Mouse (Mus musculus): ENCODE measurements around the gene Mrps7. TPM values are rescaled to one million over a fixed set of nuclear protein-coding genes. Genes with fewer than 3 reads are reported as not detected.

Mrps7 gene
- polyA plus RNA-seq, 2 experiments: 47.4 to 86.6 TPM

DNA sequence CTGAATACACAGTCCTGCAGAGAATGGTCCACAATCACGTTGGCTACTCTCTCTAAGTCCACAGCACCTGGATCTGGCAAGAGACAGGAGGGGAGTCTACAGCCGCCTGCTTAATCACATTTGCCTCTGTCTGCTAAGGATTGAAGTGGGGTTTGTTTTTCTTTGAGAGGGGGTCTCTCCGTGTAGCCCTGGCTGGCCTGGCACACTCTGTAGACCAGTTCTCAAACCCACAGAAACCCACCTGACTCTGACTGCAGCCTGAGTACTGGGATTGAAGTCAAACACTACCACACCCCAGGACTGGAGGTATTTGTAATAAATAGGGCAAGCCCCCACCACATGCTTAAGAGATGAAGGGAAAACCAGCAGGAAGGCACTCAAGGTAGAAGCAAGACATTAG, 5.9 kb downstream of the Mrps7 start:
- no peak for ATAC-seq (ENCODE audit: low FRiP score, low read depth)
- Histone ChIP-seq H3K36me3 (ENCODE audit: control insufficient read depth, insufficient read depth, low read length) (peaks cover 44% of the 10 kb centered on the region), H3K27ac (replicated peaks; ENCODE audit: low read depth, low read length) (no peak overlapping the region), H3K4me2 (replicated peaks; ENCODE audit: low read depth, low read length, severe bottlenecking) (no peak overlapping the region), H3K9me3 (ENCODE audit: control insufficient read depth, low read length) (no peaks in the 10 kb centered on the region), H3K4me1 (ENCODE audit: control insufficient read depth, insufficient read depth, low read length) (peaks cover 15% of the 10 kb centered on the region), H3K9ac (ENCODE audit: low read depth, low read length, severe bottlenecking) (no peak overlapping the region), H3K27me3 (ENCODE audit: control insufficient read depth, insufficient read depth, low read length) (no peaks in the 10 kb centered on the region), H3K4me3 (replicated peaks; ENCODE audit: low read length) (no peak overlapping the region)
- DNase-seq (ENCODE audit: low spot score): no peak
- 79% methylated on average over 3 of the region's 3 CpGs for WGBS
- no peak for TF ChIP-seq POLR2A (IDR thresholded peaks at IDR 0.05; ENCODE audit: borderline replicate concordance, extremely low read depth, insufficient read depth, insufficient read length)

DNA sequence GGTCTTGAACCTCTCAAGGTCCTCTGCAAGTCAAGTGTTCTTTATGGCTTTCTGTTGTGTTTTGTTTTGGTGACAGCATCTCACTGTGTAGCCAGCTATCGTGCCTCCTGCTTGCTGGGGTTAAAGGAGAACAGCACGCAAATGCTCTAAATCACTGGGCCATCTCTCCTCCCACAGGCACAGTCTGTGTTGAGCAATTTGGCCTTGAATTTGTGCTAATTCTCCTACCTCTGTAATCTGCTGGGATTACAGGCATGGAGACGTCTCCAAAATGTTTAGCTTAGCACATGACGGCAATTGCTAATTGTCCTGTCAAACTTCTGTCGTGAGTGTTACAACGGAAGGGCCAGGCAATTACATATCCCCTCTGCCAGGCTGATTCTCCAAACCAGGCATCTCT, 7.4 kb downstream of the Mrps7 start:
- Histone ChIP-seq H3K36me3 (ENCODE audit: control insufficient read depth, insufficient read depth, low read length) (peaks cover 49% of the 10 kb centered on the region), H3K9ac (ENCODE audit: low read depth, low read length, severe bottlenecking) (no peak overlapping the region), H3K27ac (replicated peaks; ENCODE audit: low read depth, low read length) (no peak overlapping the region), H3K4me2 (replicated peaks; ENCODE audit: low read depth, low read length, severe bottlenecking) (no peak overlapping the region), H3K4me3 (replicated peaks; ENCODE audit: low read length) (no peak overlapping the region), H3K9me3 (ENCODE audit: control insufficient read depth, low read length) (no peaks in the 10 kb centered on the region), H3K27me3 (ENCODE audit: control insufficient read depth, insufficient read depth, low read length) (no peaks in the 10 kb centered on the region), H3K4me1 (ENCODE audit: control insufficient read depth, insufficient read depth, low read length) (peaks cover 8% of the 10 kb centered on the region; the same call in 1 of the 2 replicates)
- no peak for ATAC-seq (ENCODE audit: low FRiP score, low read depth)
- no peak for TF ChIP-seq POLR2A (IDR thresholded peaks at IDR 0.05; ENCODE audit: borderline replicate concordance, extremely low read depth, insufficient read depth, insufficient read length)
- WGBS: 54% methylated on average over 6 of the region's 6 CpGs
- no peak for DNase-seq (ENCODE audit: low spot score)

DNA sequence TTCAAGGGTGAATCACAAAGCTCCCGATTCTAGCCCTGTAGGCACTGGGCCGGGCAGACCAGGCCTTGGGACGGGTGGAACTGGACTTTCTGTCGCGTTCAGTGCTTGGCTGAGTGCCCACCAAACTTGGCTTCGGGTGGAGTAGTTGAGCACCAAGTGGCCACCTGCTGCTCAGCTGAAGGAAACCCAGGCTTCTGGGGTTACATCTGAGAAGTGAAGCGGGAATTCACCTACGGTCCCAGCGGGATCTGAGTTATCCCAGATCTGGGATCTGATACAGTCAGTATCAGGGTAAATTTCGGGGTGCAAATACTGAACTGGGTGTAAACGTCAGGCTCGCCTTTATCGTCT, 8.3 kb downstream of the Mrps7 start:
- Histone ChIP-seq H3K27me3 (ENCODE audit: control insufficient read depth, insufficient read depth, low read length) (no peaks in the 10 kb centered on the region), H3K4me2 (replicated peaks; ENCODE audit: low read depth, low read length, severe bottlenecking) (peak overlapping the region; percentile 65), H3K27ac (replicated peaks; ENCODE audit: low read depth, low read length) (peak overlapping the region; percentile 80; the same call in 1 of the 2 replicates), H3K4me3 (replicated peaks; ENCODE audit: low read length) (peak overlapping the region; percentile 55), H3K4me1 (ENCODE audit: control insufficient read depth, insufficient read depth, low read length) (peaks cover 8% of the 10 kb centered on the region; the same call in 1 of the 2 replicates), H3K36me3 (ENCODE audit: control insufficient read depth, insufficient read depth, low read length) (peaks cover 47% of the 10 kb centered on the region), H3K9ac (ENCODE audit: low read depth, low read length, severe bottlenecking) (peak overlapping the region; percentile 59), H3K9me3 (ENCODE audit: control insufficient read depth, low read length) (no peaks in the 10 kb centered on the region)
- TF ChIP-seq POLR2A (IDR thresholded peaks at IDR 0.05; ENCODE audit: borderline replicate concordance, extremely low read depth, insufficient read depth, insufficient read length): no peak
- WGBS: 2% methylated on average over 13 of the region's 13 CpGs
- DNase-seq (ENCODE audit: low spot score): peak; percentile 66
- ATAC-seq (ENCODE audit: low FRiP score, low read depth): peak; percentile 21

DNA sequence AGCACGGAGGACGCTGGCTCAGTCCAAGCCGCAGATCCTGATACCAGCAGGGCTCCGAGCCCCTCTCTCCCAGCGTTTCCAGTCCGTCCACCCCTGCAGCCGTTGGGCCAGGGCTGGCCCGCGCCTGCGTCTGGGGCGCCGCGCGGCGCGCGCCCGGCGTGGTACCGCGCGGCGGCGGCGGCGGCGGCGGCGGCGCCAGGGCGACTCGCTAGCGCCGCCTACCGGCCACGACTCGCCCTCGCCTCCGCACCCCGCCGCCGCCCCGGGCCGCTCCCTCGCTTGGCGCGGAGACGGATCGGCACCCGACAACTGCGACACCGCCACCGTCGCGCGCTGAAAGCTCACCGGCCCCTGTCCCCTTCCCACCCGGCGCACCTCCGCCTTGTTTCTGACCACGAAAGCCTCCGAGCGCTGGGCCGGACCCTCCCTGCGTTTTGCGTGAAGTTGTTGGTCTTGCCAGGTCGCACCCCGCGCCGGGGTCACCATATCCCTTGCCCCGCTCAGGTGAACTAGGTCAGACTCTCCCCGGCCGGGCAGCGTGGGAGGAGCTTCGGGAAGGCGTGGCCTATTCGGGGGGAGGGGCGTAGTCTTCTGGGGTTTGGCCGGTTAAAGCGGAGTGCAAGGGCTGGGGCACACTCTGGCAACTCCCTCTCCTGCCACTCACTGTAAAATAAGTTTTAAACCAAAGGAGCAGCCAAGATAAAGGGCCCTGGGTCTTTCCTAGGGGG, 8.8 kb downstream of the Mrps7 start, which contains the start of gene Mif4gd:
Gene Mif4gd (minus strand): TSS at position 560 of the 728 bp plus-strand sequence.
- peak; percentile 68 for DNase-seq (ENCODE audit: low spot score)
- peaks cover 47% of the 10 kb centered on the region for H3K36me3 ChIP-seq (ENCODE audit: control insufficient read depth, insufficient read depth, low read length)
- peak within 1 kb of the TSS; percentile 65 for H3K4me2 ChIP-seq (replicated peaks; ENCODE audit: low read depth, low read length, severe bottlenecking)
- no peaks in the 10 kb centered on the region for H3K27me3 ChIP-seq (ENCODE audit: control insufficient read depth, insufficient read depth, low read length)
- H3K27ac ChIP-seq (replicated peaks; ENCODE audit: low read depth, low read length): peak within 1 kb of the TSS; percentile 80
- ATAC-seq (ENCODE audit: low FRiP score, low read depth): peak; percentile 84
- TF ChIP-seq POLR2A (IDR thresholded peaks at IDR 0.05; ENCODE audit: borderline replicate concordance, extremely low read depth, insufficient read depth, insufficient read length): no peak; the same call in 1 of the 2 replicates
- H3K4me3 ChIP-seq (replicated peaks; ENCODE audit: low read length): peak within 1 kb of the TSS; percentile 55
- WGBS: under 1% methylated on average over 72 of the region's 80 CpGs
- no peaks in the 10 kb centered on the region for H3K9me3 ChIP-seq (ENCODE audit: control insufficient read depth, low read length)
- peaks cover 8% of the 10 kb centered on the region; the same call in 1 of the 2 replicates for H3K4me1 ChIP-seq (ENCODE audit: control insufficient read depth, insufficient read depth, low read length)
- peak within 1 kb of the TSS; percentile 59 for H3K9ac ChIP-seq (ENCODE audit: low read depth, low read length, severe bottlenecking)

DNA sequence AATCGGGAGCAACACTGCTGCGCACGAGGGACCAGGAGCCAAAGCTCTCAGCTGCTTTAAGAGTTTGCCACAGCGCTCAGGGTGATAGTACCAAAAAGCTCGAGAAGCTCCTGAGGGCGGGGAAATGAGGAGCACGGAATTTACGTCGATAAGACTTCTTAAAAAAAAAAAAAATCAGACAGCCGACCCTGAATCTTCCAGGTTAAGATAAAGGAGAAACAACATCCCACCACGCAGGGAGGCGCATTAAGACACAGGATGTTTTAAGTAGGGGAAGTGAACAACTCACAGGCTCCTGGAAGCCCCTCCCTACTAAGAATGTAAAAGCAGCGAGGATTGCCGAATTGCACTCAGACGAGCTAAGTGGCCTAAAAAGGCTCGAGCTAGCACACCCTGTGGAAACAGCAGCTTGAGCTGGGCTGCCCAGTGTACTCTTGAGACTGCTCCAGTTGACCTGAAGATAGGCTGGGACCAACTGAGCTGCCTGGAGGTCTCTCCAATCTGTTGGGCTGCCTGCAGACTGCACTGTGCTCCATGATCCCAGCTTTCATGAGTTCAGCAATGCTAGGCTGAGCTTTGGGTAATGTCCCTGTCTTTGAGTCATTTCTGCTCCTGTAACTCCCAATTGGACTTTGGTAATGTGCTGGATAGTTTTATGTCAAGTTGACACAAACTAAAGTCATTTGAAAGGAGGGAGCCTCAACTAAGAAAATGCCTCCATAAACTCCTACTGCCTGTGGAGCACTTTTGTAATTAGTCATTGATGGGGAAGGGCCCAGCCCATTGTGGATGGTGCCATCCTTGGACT, 9.6 kb downstream of the Mrps7 start:
- Histone ChIP-seq H3K36me3 (ENCODE audit: control insufficient read depth, insufficient read depth, low read length) (peaks cover 41% of the 10 kb centered on the region), H3K9ac (ENCODE audit: low read depth, low read length, severe bottlenecking) (peak overlapping the region; percentile 59), H3K4me1 (ENCODE audit: control insufficient read depth, insufficient read depth, low read length) (peaks cover 8% of the 10 kb centered on the region; the same call in 1 of the 2 replicates), H3K27me3 (ENCODE audit: control insufficient read depth, insufficient read depth, low read length) (no peaks in the 10 kb centered on the region), H3K4me3 (replicated peaks; ENCODE audit: low read length) (peak overlapping the region; percentile 55), H3K4me2 (replicated peaks; ENCODE audit: low read depth, low read length, severe bottlenecking) (peak overlapping the region; percentile 65), H3K9me3 (ENCODE audit: control insufficient read depth, low read length) (no peaks in the 10 kb centered on the region), H3K27ac (replicated peaks; ENCODE audit: low read depth, low read length) (peak overlapping the region; percentile 80; the same call in 1 of the 2 replicates)
- under 1% methylated on average over 16 of the region's 16 CpGs for WGBS
- no peak for TF ChIP-seq POLR2A (IDR thresholded peaks at IDR 0.05; ENCODE audit: borderline replicate concordance, extremely low read depth, insufficient read depth, insufficient read length)
- peak; percentile 21; the same call in 1 of the 2 replicates for ATAC-seq (ENCODE audit: low FRiP score, low read depth)
- peak; percentile 25 for DNase-seq (ENCODE audit: low spot score)

All from limb, embryonic 14.5 days (tissue).